Mouse (Mus musculus) cerebellum, postnatal 25 days (tissue): ENCODE measurements at regions not wholly inside any gene's neighbourhood (a gene's known extent, or its start where the extent isn't known, plus 50 kb on each side); places are given as distances from the start of the nearest gene placed in this dataset.
A peak's percentile ranks its signal among the peaks of the same experiment; 100 is the strongest.

ENCODE experiments used
- DNase-seq, 2 experiments: peaks; one replicate each; pipeline ENCODE4 v3.0.0; 2021; ENCODE audit warnings: mixed read lengths in 2 of 2

- DNase-seq = peak in 1 of 2 experiments; percentile 68
Measured at GRCm38 (mm10) chr3:20590143-20590542, 223.2 kb upstream of the Agtr1b start.

- DNase-seq = no peak
Measured at GRCm38 (mm10) chr3:20551563-20551962, 184.6 kb upstream of the Agtr1b start.

DNA sequence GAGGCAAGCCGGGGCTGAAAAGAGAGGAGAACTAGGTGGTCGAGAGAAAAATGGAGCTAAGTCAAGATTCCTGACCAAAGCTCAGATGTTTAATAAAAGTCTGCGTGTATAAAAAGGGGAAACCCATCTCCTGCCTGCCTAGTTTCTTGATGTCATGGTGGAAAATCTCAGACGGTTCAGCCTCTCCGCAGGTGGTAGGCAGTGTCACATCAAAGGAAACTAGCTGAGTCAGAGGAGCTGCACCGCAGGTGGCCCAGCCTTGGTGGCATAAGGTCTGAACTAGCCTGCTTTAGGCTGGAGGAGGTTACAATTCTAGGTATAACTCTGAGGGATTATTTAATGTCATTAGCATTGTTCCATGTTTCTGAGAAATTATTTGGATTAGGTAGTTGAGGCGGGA, 177.0 kb upstream of the Agtr1b start:
- DNase-seq = no peak

GRCm38 (mm10) chr3:20538492-20539004, 171.6 kb upstream of the Agtr1b start:
- DNase-seq = no peak

- peak in 1 of 2 experiments; percentile 20 for DNase-seq
Measured at GRCm38 (mm10) chr3:20520738-20521137, 153.8 kb upstream of the Agtr1b start.

DNA sequence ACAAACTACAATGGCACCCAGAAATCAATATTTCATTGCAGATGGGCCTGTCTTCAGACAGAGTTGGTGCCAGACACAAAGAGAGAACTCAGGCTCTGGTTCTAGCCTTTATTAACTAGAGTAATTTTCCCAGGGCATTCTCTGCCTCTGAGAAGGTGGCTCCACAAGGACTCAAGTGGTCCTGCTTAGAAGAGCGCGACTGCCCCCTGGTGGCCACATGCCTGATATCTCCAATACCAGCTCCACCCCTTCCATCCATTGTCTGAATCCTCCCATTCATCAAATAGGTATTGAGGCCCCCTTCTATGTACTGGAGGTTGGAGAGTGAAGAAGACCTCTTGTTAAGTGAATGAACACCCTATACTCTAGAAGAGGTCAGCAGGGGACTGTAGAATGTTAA, 142.2 kb upstream of the Agtr1b start:
- peak; percentile 30 to 73 for DNase-seq

- DNase-seq = peak in 1 of 2 experiments; percentile 4
Measured at GRCm38 (mm10) chr3:20505546-20505945, 138.6 kb upstream of the Agtr1b start.
